Mouse (Mus musculus): Measurements from ENCODE around the gene Rpl18. TPM values are rescaled to one million over a fixed set of nuclear protein-coding genes. Genes with fewer than 3 reads are reported as not detected.

Gene Rpl18
- polyA plus RNA-seq, 1 experiment, result 749 TPM

DNA sequence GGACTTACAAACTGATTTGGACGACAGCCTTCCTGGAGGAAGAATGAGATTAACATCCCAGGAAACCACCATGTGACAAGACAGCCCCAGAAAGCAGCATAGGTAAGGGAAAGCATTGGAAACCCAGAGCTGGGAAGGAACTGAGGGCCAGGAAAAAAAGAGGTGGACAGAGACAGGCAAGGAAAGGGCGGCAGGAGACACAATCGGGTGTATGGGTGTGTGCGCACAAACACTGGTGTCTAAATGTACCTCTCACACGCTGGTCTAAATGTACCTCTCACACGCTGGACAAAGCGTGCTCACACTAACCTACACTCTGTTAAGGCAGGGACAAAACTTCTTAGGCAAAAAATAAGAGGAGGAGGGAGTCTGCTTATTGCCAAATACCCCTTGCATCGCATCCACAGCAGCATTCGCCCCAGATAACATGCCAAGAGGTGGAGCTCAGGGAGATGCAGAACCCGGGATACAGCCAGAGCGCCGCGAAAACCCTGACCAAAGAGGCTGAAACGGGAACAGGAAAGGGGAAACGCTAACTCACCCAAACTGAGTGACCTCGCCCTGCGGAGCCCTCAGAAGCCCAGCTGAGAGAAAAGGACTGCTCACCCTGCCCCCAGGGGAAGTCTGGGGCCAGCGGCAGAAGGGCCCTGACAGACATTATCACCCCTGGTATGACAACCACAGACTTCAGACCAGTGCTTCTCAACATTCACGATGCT lies 643 bp downstream of the Rpl18 start:
- TF ChIP-seq POLR2A (IDR thresholded peaks at IDR 0.05; ENCODE audit: borderline replicate concordance, extremely low read depth, insufficient read depth, insufficient read length, poor library complexity, severe bottlenecking) (no peak), CTCF (IDR thresholded peaks at IDR 0.05; ENCODE audit: borderline replicate concordance, extremely low read depth, insufficient read depth, insufficient read length) (no peak)
- no peak for DNase-seq (ENCODE audit: low read depth)

DNA sequence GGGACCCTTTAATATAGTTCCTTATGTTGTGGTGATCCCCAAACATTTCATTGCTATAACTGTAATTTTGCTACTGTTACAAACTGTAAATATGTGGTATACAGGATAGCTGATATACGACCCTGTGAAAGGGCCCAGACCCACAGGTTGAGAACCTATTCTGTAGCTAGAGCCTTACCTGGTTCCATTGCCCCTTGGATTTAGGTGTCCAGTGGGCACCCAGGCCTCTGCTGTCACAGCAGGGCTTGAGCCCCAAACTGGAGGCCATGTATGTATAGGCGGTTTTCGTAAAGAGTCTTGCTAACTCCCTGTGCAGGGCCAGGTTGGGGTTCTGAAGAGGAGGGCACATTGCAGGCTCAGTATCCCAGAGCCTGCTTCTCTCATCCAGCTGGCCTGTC lies 1.2 kb downstream of the Rpl18 start:
- TF ChIP-seq POLR2A (IDR thresholded peaks at IDR 0.05; ENCODE audit: borderline replicate concordance, extremely low read depth, insufficient read depth, insufficient read length, poor library complexity, severe bottlenecking), result no peak
- no peak for DNase-seq (ENCODE audit: low read depth)

DNA sequence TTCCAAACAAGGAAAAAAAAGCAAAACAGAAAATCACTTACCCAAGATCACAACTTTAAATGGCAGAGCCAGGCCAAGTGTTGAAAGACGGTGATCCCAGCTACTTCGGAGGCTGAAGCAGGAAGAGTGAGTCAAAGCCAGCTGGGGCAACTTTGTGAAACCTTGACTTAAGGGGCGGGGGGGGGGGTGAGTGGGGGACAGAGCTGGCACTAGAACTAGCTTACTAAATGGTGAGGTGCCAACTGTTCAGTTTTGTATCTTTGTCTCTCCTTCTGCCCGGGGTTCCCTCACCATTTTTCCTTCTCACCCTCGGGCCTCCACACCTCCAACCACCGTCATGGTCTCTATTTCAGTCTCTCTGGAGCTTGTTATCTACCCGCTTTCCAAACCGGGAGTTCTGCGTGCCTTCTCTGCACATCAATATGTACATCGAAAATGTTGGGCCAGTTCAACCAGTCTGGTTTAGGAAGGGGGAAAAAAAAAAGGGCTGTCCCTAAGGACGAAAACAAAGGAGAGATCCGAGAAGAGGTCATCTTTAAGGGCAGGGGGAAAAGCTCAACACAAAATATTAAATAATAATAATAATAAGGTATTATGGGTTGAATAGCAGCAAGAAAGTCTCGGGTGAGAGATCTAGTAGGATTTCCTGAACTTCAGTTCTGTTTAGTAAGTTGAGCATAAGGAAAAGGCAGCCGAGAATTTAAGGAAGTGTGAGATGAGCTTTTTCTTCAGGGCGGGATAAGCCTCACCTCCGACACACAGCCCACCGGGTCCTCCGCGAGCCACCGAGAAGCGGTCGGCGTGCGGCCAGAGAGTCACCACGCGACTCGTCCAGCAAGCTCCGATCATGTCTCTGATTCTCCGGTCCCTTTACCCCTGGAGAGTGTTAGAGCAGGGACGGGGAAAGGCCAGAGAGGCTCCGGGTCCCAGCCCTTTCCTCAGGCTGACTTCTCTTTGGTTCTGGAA lies 2.0 kb downstream of the Rpl18 start:
- TF ChIP-seq CTCF (IDR thresholded peaks at IDR 0.05; ENCODE audit: borderline replicate concordance, extremely low read depth, insufficient read depth, insufficient read length), result no peak
- TF ChIP-seq POLR2A (IDR thresholded peaks at IDR 0.05; ENCODE audit: borderline replicate concordance, extremely low read depth, insufficient read depth, insufficient read length, poor library complexity, severe bottlenecking), result no peak

DNA sequence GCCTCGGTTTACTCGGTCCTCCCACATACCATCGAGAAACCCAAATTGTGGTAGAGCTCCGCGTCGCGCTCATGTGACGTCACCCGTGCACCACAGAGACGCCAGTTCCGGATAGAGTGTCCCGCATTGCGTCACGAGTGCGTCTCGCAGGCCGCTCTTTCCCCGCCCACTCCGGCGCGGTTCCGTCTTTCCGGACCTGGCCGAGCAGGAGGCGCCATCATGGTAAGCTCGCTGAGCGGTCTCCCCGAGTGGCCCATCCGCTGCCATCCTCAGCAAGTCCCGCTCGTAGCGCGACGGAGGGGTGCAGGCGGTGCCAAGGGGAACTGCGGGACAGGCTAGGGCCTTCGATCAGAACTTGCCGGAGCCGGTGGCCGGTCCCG lies 2.7 kb downstream of the Rpl18 start, which contains the start of gene Sphk2:
Sphk2 (minus strand) TSS at position 85 of the 380 bp plus-strand sequence.
- TF ChIP-seq CTCF (IDR thresholded peaks at IDR 0.05; ENCODE audit: borderline replicate concordance, extremely low read depth, insufficient read depth, insufficient read length) (no peak), POLR2A (IDR thresholded peaks at IDR 0.05; ENCODE audit: borderline replicate concordance, extremely low read depth, insufficient read depth, insufficient read length, poor library complexity, severe bottlenecking) (peak; percentile 85; the same call in 1 of the 2 replicates)
- DNase-seq (ENCODE audit: low read depth), result peak; percentile 99

More for the DNA sequence above, 2.0 kb downstream of the Rpl18 start:
- DNase-seq (ENCODE audit: low read depth), result no peak

DNA sequence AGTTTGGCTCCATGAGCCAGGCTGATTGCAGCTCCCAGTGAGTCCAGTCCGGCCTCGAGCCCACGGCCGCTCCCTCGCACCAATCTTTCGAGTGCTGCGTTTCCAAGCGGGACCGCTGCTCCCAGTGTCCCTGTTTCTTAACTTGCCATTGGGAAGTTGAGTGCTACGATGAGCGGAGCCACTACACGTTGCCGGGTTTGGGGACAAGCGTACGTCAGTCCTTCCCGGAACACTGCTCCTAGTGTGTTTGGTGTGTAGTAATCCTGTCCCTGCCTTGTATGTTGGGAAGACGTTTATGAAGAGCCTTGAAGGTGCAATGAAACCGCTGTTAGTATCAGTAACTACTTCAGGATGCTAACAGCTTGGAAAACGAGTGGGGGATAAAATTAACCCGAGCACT lies 3.1 kb downstream of the Rpl18 start:
- no peak for TF ChIP-seq CTCF (IDR thresholded peaks at IDR 0.05; ENCODE audit: borderline replicate concordance, extremely low read depth, insufficient read depth, insufficient read length)
- TF ChIP-seq POLR2A (IDR thresholded peaks at IDR 0.05; ENCODE audit: borderline replicate concordance, extremely low read depth, insufficient read depth, insufficient read length, poor library complexity, severe bottlenecking), result no peak
- DNase-seq (ENCODE audit: low read depth), result no peak

DNA sequence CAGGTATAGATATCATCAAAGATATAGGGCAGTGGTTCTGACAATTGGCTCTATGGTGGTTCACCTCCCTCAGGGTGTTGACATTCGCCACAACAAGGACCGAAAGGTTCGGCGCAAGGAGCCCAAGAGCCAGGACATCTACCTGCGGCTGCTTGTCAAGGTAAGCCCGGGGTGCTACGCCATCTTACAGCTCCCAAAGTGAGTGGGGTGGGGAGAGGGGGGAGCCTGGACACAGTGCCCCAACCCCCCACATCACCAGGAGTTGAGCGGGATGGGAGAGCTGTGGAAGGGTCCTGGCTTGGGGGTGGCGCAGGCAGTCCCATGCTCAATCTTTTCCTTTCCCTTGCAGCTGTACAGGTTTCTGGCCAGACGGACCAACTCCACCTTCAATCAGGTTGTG lies 3.9 kb downstream of the Rpl18 start:
- no peak for TF ChIP-seq POLR2A (IDR thresholded peaks at IDR 0.05; ENCODE audit: borderline replicate concordance, extremely low read depth, insufficient read depth, insufficient read length, poor library complexity, severe bottlenecking)
- TF ChIP-seq CTCF (IDR thresholded peaks at IDR 0.05; ENCODE audit: borderline replicate concordance, extremely low read depth, insufficient read depth, insufficient read length), result no peak
- DNase-seq (ENCODE audit: low read depth), result no peak

DNA sequence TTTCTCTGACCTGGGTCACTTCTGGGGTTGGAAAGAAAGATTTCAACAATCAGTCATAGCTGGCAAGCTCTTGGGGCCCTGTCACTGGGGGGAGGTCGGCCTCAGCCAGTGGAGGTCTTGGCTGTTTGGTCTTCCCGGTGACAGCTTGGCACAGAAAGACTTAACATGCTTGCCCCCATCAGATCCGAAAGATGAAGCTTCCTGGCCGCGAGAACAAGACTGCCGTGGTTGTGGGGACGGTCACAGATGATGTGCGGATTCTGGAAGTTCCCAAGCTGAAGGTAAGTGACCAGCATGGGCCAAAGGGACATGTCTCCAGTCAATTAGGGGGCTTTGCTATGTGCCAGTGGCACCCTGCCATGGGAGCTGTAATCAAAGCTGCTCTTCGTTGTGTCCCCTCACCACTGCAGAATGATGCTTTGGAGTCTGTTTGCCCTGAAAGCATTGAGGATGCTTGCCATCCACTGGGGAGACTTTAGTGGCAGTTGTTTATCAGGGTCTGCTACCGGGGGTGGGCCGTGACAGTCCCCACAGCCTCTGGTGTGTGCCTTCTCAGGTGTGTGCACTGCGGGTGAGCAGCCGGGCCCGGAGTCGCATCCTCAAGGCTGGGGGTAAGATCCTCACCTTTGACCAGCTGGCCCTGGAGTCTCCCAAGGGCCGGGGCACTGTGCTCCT lies 4.6 kb downstream of the Rpl18 start:
- no peak for TF ChIP-seq CTCF (IDR thresholded peaks at IDR 0.05; ENCODE audit: borderline replicate concordance, extremely low read depth, insufficient read depth, insufficient read length)
- TF ChIP-seq POLR2A (IDR thresholded peaks at IDR 0.05; ENCODE audit: borderline replicate concordance, extremely low read depth, insufficient read depth, insufficient read length, poor library complexity, severe bottlenecking), result no peak
- DNase-seq (ENCODE audit: low read depth), result no peak

DNA sequence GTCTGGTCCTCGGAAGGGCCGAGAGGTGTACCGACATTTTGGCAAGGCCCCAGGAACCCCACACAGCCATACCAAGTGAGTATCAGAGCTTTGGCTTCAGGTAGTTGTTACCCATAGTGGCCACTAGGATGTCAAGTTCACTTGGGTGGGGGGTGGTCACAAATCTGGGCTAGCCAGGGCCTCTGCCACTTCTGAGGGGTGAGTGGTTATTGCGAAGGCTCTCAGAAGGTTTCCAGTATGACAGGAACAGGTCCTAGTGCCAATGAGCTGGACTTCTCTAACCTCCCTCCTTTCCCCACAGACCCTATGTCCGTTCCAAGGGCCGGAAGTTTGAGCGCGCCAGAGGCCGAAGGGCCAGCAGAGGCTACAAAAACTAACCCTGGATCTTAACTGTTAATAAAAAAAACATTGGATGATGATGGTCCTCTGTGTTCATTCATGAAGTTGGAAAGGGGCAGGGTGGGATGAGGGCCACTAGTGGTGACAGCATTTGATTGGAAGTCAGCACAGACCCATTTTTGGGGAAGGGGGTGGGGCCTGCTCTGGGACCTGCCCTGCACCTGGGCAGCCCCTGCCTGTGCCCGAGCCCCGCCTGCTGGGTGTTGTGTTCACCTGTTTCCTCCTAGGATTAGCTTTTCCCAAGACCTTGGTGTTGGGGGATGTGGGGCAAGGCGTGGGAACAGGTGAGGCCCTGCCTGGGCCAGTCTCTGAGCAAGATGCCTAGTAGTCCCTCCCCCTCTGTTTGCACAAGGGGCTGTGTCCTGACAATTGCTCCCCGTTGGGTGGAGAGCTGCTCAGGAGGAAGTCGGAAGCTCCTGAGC lies 5.4 kb downstream of the Rpl18 start, which contains the start of gene Fam83e:
Fam83e (plus strand) TSS at position 800 of the 821 bp plus-strand sequence.
- DNase-seq (ENCODE audit: low read depth), result no peak
- TF ChIP-seq POLR2A (IDR thresholded peaks at IDR 0.05; ENCODE audit: borderline replicate concordance, extremely low read depth, insufficient read depth, insufficient read length, poor library complexity, severe bottlenecking) (no peak), CTCF (IDR thresholded peaks at IDR 0.05; ENCODE audit: borderline replicate concordance, extremely low read depth, insufficient read depth, insufficient read length) (peak; percentile 23; the same call in 1 of the 2 replicates)

DNA sequence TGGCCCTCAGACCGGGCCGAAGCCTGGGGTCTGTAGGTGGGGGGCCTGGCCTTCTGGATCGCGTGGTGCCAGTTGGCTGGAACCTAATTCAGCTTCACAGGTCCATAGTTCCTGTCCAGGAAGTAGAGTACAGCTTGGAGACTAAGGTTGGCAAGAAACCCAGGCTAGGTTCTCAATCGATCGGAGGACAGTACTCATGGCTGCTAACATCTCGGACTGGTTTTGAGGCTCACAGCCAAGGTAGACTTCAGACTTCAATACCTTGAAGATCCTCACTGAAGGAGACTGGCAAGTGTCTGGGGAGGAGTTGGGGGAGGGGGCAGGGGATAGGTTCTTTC lies 5.9 kb downstream of the Rpl18 start:
- TF ChIP-seq CTCF (IDR thresholded peaks at IDR 0.05; ENCODE audit: borderline replicate concordance, extremely low read depth, insufficient read depth, insufficient read length), result no peak
- no peak for TF ChIP-seq POLR2A (IDR thresholded peaks at IDR 0.05; ENCODE audit: borderline replicate concordance, extremely low read depth, insufficient read depth, insufficient read length, poor library complexity, severe bottlenecking)

DNA sequence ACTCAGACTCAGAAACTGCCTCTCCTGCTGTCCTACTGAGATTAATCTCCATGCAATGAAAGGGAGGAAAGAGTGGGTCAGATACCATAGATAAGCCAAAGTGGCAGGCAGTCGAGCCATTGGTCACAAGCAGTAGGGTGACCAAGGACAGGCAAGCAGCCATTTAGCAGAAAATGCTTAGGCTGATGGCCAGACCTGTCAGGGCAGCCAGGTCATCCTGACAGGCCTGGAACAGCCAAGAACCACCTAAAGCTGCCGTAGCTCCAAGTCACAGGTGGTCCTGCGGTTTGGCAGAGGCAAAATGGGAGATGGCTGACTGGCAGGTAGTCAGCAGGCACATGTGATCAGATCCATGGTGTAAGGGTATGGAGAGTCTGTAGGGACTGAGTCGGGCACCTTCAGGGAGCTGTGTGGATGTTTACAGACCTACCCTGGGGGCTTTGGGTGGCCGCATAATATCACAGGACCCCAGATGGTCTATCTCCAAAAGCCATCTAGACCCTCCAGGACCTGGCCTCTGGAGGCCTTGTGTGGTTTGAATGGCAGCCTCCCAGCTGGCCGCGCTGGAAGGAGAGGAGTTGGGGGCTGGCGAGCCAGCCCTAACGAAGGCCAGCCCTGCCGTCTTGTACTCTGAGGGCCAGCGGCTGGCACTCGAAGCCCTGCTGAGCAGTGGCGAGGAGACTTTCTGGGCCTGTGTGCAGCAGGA lies 6.5 kb downstream of the Rpl18 start:
- TF ChIP-seq POLR2A (IDR thresholded peaks at IDR 0.05; ENCODE audit: borderline replicate concordance, extremely low read depth, insufficient read depth, insufficient read length, poor library complexity, severe bottlenecking) (no peak), CTCF (IDR thresholded peaks at IDR 0.05; ENCODE audit: borderline replicate concordance, extremely low read depth, insufficient read depth, insufficient read length) (no peak)
- DNase-seq (ENCODE audit: low read depth), result no peak

More for the DNA sequence above, 5.9 kb downstream of the Rpl18 start:
- no peak for DNase-seq (ENCODE audit: low read depth)

Measured in brain, embryonic 14.5 days (tissue).